Mouse (Mus musculus) E14TG2a.4 (cell line): ENCODE results near the gene Pdzd4.

ENCODE experiments used
- CTCF ChIP-seq: conservative IDR thresholded peaks from 2 replicates; pipeline ENCODE4 v1.5.1; 2014; ENCODE audit warnings: low read length
- POU5F1 ChIP-seq: IDR thresholded peaks from 2 replicates; pipeline ENCODE4 v1.6.1; 2014; ENCODE audit warnings: low read length, borderline replicate concordance

DNA sequence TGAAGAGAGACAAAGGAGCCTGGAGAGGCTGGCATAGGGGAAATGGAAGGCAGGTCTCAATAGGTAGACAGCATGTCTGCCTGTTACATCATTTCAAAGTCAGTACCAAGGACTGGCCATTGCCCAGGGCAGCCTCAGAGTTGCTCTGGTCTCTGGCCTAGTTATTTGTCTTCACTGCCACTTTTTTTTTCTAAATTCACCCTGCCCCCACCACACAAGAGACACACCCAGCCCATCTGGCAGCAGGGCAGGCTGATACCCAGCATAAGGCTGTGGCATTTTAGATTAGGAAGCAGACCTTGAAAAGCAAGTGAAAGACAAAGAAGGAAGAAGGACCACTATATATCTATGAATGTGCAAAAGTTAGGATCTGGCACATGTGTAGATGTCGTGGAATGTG, 43.1 kb upstream of the Pdzd4 start:
- TF ChIP-seq CTCF (no peak), POU5F1 (no peak)
